Mouse (Mus musculus) limb, embryonic 15.5 days (tissue): ENCODE measurements around the gene Tasp1. TPM values are rescaled to one million over a fixed set of nuclear protein-coding genes. Genes with fewer than 3 reads are reported as not detected.
A peak's percentile ranks its signal among the peaks of the same experiment; 100 is the strongest.
"Not testable (repeated sequence)": the region's sequence is repeated elsewhere in the genome, so short reads cannot be mapped to it uniquely, and the experiment has no call there.

Experiments
- ATAC-seq: fragments of 200-750 bp; cut with Nextera tagmentation; 2 replicates; pipeline ENCODE4 v1.8.0; 2017; ENCODE audit warnings: low read depth, moderate TSS enrichment; ENCODE audit not compliant: insufficient number of reproducible peaks, low FRiP score, low TSS enrichment
- H3K27ac ChIP-seq: fragments of 300-500 bp; sonication (generic); 2 replicates; pipeline ENCODE4 v1.5.1; 2015; ENCODE audit warnings: moderate library complexity, mild to moderate bottlenecking, inconsistent platforms
- H3K27me3 ChIP-seq: fragments of 300-500 bp; sonication (generic); 2 replicates; pipeline ENCODE4 v1.6.1; 2015; ENCODE audit warnings: inconsistent platforms
- H3K36me3 ChIP-seq: fragments of 300-500 bp; sonication (generic); 2 replicates; pipeline ENCODE4 v1.6.1; 2015; ENCODE audit warnings: inconsistent platforms
- H3K4me1 ChIP-seq: fragments of 300-500 bp; sonication (generic); 2 replicates; pipeline ENCODE4 v1.6.1; 2015; ENCODE audit warnings: inconsistent platforms
- H3K4me2 ChIP-seq: fragments of 300-500 bp; sonication (generic); 2 replicates; pipeline ENCODE4 v1.6.1; 2015; ENCODE audit warnings: mild to moderate bottlenecking, inconsistent platforms
- H3K4me3 ChIP-seq: fragments of 300-500 bp; sonication (generic); 2 replicates; pipeline ENCODE4 v1.5.1; 2015; ENCODE audit warnings: mild to moderate bottlenecking, inconsistent platforms
- H3K9ac ChIP-seq: fragments of 300-500 bp; sonication (generic); 2 replicates; pipeline ENCODE4 v1.6.1; 2015; ENCODE audit warnings: inconsistent platforms
- H3K9me3 ChIP-seq: fragments of 300-500 bp; sonication (generic); 2 replicates; pipeline ENCODE4 v1.6.1; 2016; ENCODE audit warnings: inconsistent platforms
- WGBS: fragments of 180-500 bp; shearing (Covaris S2); methylation state at CpG from one replicate; pipeline ENCODE4 v1.1.7; 2015; 5-methylcytosine and 5-hydroxymethylcytosine counted together
- polyA plus RNA-seq: library from polyadenylated mRNA; unstranded; fragments of >200 nt; fragmentation: Nextera tagmentation; extraction: Ambion mirVana; gene quantifications from 2 replicates; pipeline ENCODE4 v1.2.1, GENCODE M21; 2015

Tasp1 gene
- polyA plus RNA-seq, 1 experiment from 2014 or later = 20.4 TPM

GRCm38 (mm10) chr2:139873762-139874161, 192.8 kb downstream of the Tasp1 start:
- H3K27ac ChIP-seq = no peak overlapping the region
- H3K4me1 ChIP-seq = 0 out of 2 replicates have a peak, but pooled peaks cover 8% of the 10 kb centered on the region
- no peak for ATAC-seq
- no peaks in the 10 kb centered on the region for H3K27me3 ChIP-seq
- no peaks in the 10 kb centered on the region for H3K36me3 ChIP-seq
- H3K9me3 ChIP-seq = no peaks in the 10 kb centered on the region
- H3K4me3 ChIP-seq = no peak overlapping the region
- no peak overlapping the region for H3K9ac ChIP-seq
- WGBS = 40% methylated on average over 2 of the region's 2 CpGs
- no peak overlapping the region for H3K4me2 ChIP-seq

- H3K4me3 ChIP-seq, H3K4me1 ChIP-seq, H3K36me3 ChIP-seq, H3K9me3 ChIP-seq, H3K9ac ChIP-seq, ATAC-seq, H3K27ac ChIP-seq, H3K4me2 ChIP-seq, H3K27me3 ChIP-seq: not testable (repeated sequence)
- 93% methylated on average over 2 of the region's 2 CpGs for WGBS
Measured at GRCm38 (mm10) chr2:139869071-139869470, 197.5 kb downstream of the Tasp1 start.

GRCm38 (mm10) chr2:139863396-139863795, 203.2 kb downstream of the Tasp1 start:
- not testable (repeated sequence) for H3K9ac ChIP-seq, H3K36me3 ChIP-seq, H3K27me3 ChIP-seq, ATAC-seq, H3K4me3 ChIP-seq, H3K4me2 ChIP-seq, H3K9me3 ChIP-seq, H3K27ac ChIP-seq, H3K4me1 ChIP-seq
- 93% methylated on average over 3 of the region's 3 CpGs for WGBS

- ATAC-seq = no peak
- Histone ChIP-seq H3K4me2 (no peak overlapping the region), H3K4me1 (no peaks in the 10 kb centered on the region), H3K36me3 (no peaks in the 10 kb centered on the region), H3K27me3 (no peaks in the 10 kb centered on the region), H3K9me3 (no peaks in the 10 kb centered on the region), H3K27ac (peak overlapping the region; percentile 6; the same call in 1 of the 2 replicates), H3K9ac (no peak overlapping the region), H3K4me3 (no peak overlapping the region)
- 83% methylated on average over 5 of the region's 5 CpGs for whole genome bisulfite sequencing
Measured at GRCm38 (mm10) chr2:139860133-139860494, 206.5 kb downstream of the Tasp1 start.

GRCm38 (mm10) chr2:139859424-139860132, 207.0 kb downstream of the Tasp1 start:
- no peaks in the 10 kb centered on the region for H3K36me3 ChIP-seq
- peak overlapping the region; percentile 8; the same call in 1 of the 2 replicates for H3K27ac ChIP-seq
- H3K27me3 ChIP-seq = no peaks in the 10 kb centered on the region
- no peak overlapping the region for H3K4me3 ChIP-seq
- no peaks in the 10 kb centered on the region for H3K9me3 ChIP-seq
- no peaks in the 10 kb centered on the region for H3K4me1 ChIP-seq
- H3K9ac ChIP-seq = no peak overlapping the region
- H3K4me2 ChIP-seq = no peak overlapping the region
- ATAC-seq = no peak
- 19% methylated on average over 3 of the region's 3 CpGs for WGBS

GRCm38 (mm10) chr2:139849621-139850020, 217.0 kb downstream of the Tasp1 start:
- Histone ChIP-seq H3K9ac (no peak overlapping the region), H3K36me3 (no peaks in the 10 kb centered on the region), H3K4me1 (0 out of 2 replicates have a peak, but pooled peaks cover 4% of the 10 kb centered on the region), H3K27ac (no peak overlapping the region), H3K4me2 (no peak overlapping the region), H3K9me3 (no peaks in the 10 kb centered on the region), H3K27me3 (no peaks in the 10 kb centered on the region), H3K4me3 (no peak overlapping the region)
- ATAC-seq = no peak
- WGBS = 46% methylated on average over 1 of the region's 1 CpGs

- 46% methylated on average over 1 of the region's 1 CpGs for WGBS
- Histone ChIP-seq H3K4me3 (no peak overlapping the region), H3K27ac (no peak overlapping the region), H3K36me3 (no peaks in the 10 kb centered on the region), H3K9ac (no peak overlapping the region), H3K4me2 (no peak overlapping the region), H3K9me3 (no peaks in the 10 kb centered on the region), H3K4me1 (no peaks in the 10 kb centered on the region), H3K27me3 (no peaks in the 10 kb centered on the region)
- no peak for ATAC-seq
Measured at GRCm38 (mm10) chr2:139841359-139841758, 225.2 kb downstream of the Tasp1 start.

GRCm38 (mm10) chr2:139840941-139841340, 225.7 kb downstream of the Tasp1 start:
- H3K4me3 ChIP-seq = no peak overlapping the region

GRCm38 (mm10) chr2:139821589-139822378, 244.8 kb downstream of the Tasp1 start:
- H3K36me3 ChIP-seq = no peaks in the 10 kb centered on the region
- no peaks in the 10 kb centered on the region for H3K9me3 ChIP-seq
- no peak for ATAC-seq
- H3K27ac ChIP-seq = no peak overlapping the region
- 69% methylated on average over 8 of the region's 8 CpGs for WGBS
- no peak overlapping the region for H3K4me2 ChIP-seq
- no peak overlapping the region for H3K4me3 ChIP-seq
- peaks cover 4% of the 10 kb centered on the region; the same call in 1 of the 2 replicates for H3K4me1 ChIP-seq
- no peak overlapping the region for H3K9ac ChIP-seq
- no peaks in the 10 kb centered on the region for H3K27me3 ChIP-seq

More at GRCm38 (mm10) chr2:139840941-139841340, 225.7 kb downstream of the Tasp1 start:
- Histone ChIP-seq H3K9me3 (no peaks in the 10 kb centered on the region), H3K4me2 (no peak overlapping the region), H3K27me3 (no peaks in the 10 kb centered on the region), H3K4me1 (no peaks in the 10 kb centered on the region), H3K36me3 (no peaks in the 10 kb centered on the region), H3K9ac (no peak overlapping the region), H3K27ac (no peak overlapping the region)
- WGBS = 46% methylated on average over 5 of the region's 5 CpGs
- ATAC-seq = no peak

- WGBS = 63% methylated on average over 3 of the region's 3 CpGs
- no peak for ATAC-seq
- Histone ChIP-seq H3K27ac (no peak overlapping the region), H3K4me2 (no peak overlapping the region), H3K4me1 (peaks cover 4% of the 10 kb centered on the region; the same call in 1 of the 2 replicates), H3K9ac (no peak overlapping the region), H3K27me3 (no peaks in the 10 kb centered on the region), H3K9me3 (no peaks in the 10 kb centered on the region), H3K4me3 (no peak overlapping the region), H3K36me3 (no peaks in the 10 kb centered on the region)
Measured at GRCm38 (mm10) chr2:139817275-139817674, 249.3 kb downstream of the Tasp1 start.

- no peak overlapping the region for H3K4me2 ChIP-seq
- no peak overlapping the region for H3K27ac ChIP-seq
- 88% methylated on average over 6 of the region's 6 CpGs for WGBS
- no peak overlapping the region for H3K9ac ChIP-seq
- H3K4me3 ChIP-seq = no peak overlapping the region
- 0 out of 2 replicates have a peak, but pooled peaks cover 3% of the 10 kb centered on the region for H3K4me1 ChIP-seq
- no peaks in the 10 kb centered on the region for H3K9me3 ChIP-seq
- no peaks in the 10 kb centered on the region for H3K36me3 ChIP-seq
- no peaks in the 10 kb centered on the region for H3K27me3 ChIP-seq
- no peak for ATAC-seq
Measured at GRCm38 (mm10) chr2:139807887-139808286, 258.7 kb downstream of the Tasp1 start.

- Histone ChIP-seq H3K4me2 (no peak overlapping the region), H3K4me1 (0 out of 2 replicates have a peak, but pooled peaks cover 3% of the 10 kb centered on the region), H3K4me3 (no peak overlapping the region), H3K36me3 (no peaks in the 10 kb centered on the region), H3K9me3 (no peaks in the 10 kb centered on the region), H3K9ac (no peak overlapping the region), H3K27me3 (no peaks in the 10 kb centered on the region), H3K27ac (peak overlapping the region; percentile 60)
- WGBS = 43% methylated on average over 7 of the region's 7 CpGs
- peak; percentile 76 for ATAC-seq
Measured at GRCm38 (mm10) chr2:139804041-139804440, 262.6 kb downstream of the Tasp1 start.
